Mouse (Mus musculus): ENCODE data around the gene Ankrd54.

Ankrd54 gene

GRCm38 (mm10) chr15:79062376-79063159 is at the start of gene Ankrd54:
Gene Ankrd54, minus strand, starts transcription at chr15:79062893.
- CTCF ChIA-PET = interaction anchor here (0.7 kb wide), 1 partner anchor 59 kb away, joined by 9 read pairs; no protein-coding TSS in a partner anchor

DNA sequence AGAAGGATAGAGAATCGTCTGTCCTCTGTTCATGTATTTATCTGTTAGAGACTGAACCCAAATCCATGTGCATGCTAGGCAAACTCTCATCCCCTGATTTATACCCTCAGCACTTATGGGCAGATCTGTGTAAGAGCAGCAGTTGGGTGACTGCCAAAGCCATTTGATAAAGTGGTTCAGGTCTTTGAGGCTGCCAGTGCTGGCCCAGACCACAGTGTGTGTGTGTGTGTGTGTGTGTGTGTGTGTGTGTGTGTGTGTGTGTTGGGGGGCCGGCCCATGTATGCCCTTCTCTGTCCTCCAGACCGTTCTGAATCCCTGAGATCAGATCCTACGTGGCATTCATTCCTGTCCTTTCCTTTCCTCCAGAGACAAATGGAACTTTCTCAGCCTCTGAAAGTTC is 49.1 kb upstream of the Ankrd54 start:
- CTCF ChIA-PET = no interaction called here

DNA sequence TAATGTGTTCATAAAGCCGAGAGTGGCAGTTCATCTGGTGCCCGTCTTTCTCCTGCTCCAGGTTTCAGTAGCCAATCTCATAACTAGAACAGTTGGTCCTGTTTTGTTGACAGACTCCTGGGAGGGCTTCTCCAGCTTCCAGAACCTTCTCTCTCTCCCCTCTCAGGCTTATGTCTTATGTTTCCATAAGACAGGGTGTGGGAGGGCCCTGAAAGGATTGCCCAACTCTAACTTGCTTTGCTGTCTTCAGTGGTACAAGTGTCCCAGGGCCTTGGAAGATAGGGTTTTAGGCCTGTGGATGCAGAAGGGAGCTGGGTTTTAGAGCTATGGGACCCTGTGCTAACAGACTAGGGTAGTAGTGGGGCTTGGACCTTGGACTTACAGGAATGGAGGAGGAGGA is 47.8 kb upstream of the Ankrd54 start:
- CTCF ChIA-PET = interaction anchor here (1.3 kb wide), 1 partner anchor 16 kb away, joined by 4 read pairs; no protein-coding TSS in a partner anchor

GRCm38 (mm10) chr15:79110031-79110430 is 47.3 kb upstream of the Ankrd54 start:
- CTCF ChIA-PET = interaction anchor here (0.5 to 1.3 kb wide), 2 partner anchors 17 to 824 kb away, joined by 4 to 8 read pairs; no protein-coding TSS in a partner anchor

- CTCF ChIA-PET = interaction anchor here (0.5 kb wide), 2 partner anchors 824 to 926 kb away, joined by 4 to 8 read pairs; no protein-coding TSS in a partner anchor
Observed at GRCm38 (mm10) chr15:79109321-79109934, 46.7 kb upstream of the Ankrd54 start.

DNA sequence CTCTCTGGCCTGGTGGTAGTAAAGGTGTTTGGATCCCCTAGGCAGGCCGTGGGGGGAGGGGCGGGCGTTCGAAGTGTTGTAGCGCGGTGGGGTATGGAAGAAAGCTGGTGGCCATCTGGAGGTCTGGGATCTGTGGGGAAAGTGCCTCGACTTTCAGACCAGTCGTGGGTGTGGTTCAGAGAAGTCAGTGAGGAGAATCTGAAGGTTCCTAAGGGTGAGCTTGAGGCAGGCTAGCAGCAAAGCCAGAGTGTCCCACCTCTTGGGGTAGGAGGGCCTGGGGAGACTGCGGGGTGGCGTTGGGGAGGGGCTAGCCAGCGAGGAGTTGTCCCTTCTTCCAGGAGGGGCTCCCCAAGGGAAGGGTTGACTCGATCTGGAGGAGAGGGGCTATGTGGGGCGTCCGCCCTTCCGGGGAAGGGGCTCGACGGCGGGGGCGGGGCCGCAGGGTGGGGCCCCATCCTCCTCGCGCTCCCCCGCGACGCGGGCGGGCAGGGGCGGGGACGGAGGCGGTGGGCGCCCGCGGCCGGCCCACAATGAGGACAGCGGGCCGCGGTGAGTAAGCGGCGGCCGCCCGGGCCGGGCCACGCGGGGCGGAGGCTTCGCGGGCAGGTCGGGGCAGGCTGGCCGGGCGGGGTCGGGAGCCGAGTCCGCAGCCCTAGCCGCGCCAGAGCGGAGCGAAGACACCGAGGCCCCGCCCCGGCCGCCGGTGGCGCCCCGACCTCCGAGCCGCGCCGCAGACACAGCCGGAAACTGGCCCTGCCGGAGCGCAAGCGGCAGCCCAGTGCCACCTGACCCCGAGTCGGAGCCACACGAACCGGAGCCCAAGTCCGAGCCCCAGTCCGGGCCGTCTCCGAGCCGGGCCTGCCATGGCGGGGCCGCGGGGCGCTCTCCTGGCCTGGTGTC is 46.0 kb upstream of the Ankrd54 start, which contains the start of gene Micall1:
Gene Micall1 (plus strand): TSS at position 478 of the 900 bp plus-strand sequence.
- CTCF ChIA-PET = no interaction called here

DNA sequence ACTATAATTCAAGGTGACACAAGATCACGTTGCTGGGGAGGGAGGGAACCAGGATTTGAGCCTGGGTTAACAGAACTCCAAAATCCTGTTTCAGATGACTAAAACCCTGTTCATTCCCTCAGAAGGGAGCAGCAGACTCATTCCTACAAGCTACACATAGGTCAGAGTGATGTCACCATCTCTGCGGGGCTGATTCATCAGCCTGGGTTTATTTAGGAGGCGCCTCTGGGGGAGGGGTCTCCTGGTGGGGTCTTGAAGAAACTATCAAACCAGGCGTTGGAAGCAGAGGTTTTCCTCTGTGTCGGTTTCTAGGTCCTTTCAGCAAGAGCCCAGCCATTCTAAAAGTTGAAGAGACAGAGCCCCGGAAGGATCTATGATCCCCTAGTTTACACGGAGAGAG is 45.3 kb upstream of the Ankrd54 start:
- CTCF ChIA-PET = no interaction called here

GRCm38 (mm10) chr15:79105804-79106203 is 43.1 kb upstream of the Ankrd54 start:
- CTCF ChIA-PET = interaction anchor here (0.6 kb wide), 1 partner anchor 220 kb away, joined by 3 read pairs; no protein-coding TSS in a partner anchor

- CTCF ChIA-PET = no interaction called here
Observed at GRCm38 (mm10) chr15:79103264-79103663, 40.6 kb upstream of the Ankrd54 start.

DNA sequence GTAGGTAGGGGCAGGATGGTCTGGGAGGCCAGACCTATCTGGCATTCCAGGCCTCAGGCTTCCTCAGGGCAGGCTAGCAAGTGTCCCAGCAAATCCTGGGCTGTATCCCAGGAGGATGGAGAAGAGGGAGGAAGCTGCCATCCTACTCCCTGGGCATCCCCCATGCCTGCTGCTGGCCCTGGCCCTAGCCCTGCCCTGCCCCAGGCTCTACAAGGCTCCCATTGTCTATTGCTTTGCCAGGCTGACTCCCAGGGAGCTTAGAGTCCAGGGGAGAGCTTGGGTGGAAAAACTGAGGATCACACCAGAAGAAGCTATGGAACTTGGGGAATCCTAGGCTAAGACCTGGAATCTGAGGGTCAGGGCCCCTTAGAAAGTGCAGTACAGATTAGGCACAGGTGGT is 38.8 kb upstream of the Ankrd54 start:
- CTCF ChIA-PET = no interaction called here

DNA sequence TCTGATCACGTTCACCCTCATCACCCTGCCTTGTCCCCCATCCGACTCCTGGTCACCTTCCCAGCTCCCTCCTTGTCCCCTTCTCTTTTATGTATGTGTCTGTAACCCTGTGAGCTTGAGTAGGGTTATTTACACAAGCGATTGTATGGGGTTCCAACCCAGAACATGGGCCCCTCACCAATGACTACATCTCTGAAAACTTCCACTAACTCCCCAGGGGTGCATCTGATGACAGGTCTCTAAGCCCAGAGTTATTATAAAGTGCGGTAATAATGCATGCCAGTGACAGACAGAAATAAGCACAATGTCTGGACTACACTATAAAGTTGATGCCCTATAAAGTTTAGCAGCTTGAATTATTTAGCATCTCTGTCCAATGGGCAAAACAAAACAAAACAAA is 37.7 kb upstream of the Ankrd54 start:
- CTCF ChIA-PET = no interaction called here

GRCm38 (mm10) chr15:79099456-79099855 is 36.8 kb upstream of the Ankrd54 start:
- CTCF ChIA-PET = interaction anchor here (0.6 kb wide), 1 partner anchor 40 kb away, joined by 5 read pairs; no protein-coding TSS in a partner anchor

DNA sequence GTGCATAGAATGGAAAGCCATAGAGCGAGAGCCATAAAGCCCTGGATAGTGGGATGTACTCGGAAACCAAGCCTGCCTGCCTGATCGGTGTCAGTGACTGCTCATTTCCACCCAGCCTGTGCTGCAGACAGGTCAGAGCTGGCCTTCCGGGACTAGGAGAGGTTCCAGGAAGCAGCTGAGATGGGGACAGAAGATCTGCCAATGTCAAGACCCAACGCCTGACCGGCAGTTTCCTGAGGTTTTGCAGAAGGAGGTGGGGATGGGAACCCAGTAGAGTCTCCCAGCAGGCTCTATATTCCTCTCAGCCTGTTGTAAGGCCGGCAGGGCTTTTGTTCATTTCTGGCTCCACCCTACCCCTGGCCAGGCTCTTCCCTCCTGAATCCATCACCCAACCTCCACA is 36.2 kb upstream of the Ankrd54 start:
- CTCF ChIA-PET = no interaction called here

DNA sequence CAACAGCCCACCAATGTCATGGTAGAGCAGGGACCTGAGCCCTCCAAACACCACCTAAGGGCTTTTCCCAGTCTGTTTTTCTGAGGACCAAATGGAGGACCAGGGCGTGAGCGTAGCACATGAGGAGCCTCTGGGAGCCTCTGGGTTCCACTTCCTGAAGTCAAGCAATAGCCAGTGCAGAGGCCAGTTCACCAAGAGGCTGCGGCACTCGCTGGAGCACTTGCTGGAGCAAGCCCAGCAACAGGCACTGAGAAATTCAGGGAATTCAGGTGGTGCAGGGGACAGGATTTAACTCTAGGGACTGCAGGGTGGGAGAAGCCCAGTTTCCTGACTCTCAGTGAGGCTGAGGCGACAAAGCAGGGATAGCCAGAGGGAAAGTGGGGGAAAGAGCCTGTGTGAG is 35.5 kb upstream of the Ankrd54 start:
- CTCF ChIA-PET = no interaction called here

- CTCF ChIA-PET = no interaction called here
Observed at GRCm38 (mm10) chr15:79097611-79098025, 34.9 kb upstream of the Ankrd54 start.

DNA sequence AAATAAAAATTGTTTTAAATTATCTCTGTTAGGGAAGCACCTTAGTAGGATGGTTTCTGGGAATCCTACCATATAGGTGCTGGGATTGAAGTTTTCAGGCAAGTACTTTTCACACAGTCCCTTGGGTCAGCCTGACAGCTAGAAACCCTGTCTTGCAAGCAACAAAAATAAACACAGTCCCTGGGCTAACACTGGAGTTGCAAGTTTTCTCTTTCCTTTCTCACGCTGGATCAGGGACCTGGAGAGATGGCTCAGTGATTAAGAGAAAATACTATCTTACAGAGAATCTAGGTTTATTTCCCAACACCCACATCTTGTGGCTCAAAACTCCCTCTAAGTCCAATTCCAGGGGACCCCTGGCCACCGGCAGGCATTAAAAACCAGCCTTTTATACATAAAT is 34.4 kb upstream of the Ankrd54 start:
- CTCF ChIA-PET = no interaction called here

GRCm38 (mm10) chr15:79096556-79096955 is 33.9 kb upstream of the Ankrd54 start:
- CTCF ChIA-PET = no interaction called here

- CTCF ChIA-PET = no interaction called here
Observed at GRCm38 (mm10) chr15:79095483-79095882, 32.8 kb upstream of the Ankrd54 start.

DNA sequence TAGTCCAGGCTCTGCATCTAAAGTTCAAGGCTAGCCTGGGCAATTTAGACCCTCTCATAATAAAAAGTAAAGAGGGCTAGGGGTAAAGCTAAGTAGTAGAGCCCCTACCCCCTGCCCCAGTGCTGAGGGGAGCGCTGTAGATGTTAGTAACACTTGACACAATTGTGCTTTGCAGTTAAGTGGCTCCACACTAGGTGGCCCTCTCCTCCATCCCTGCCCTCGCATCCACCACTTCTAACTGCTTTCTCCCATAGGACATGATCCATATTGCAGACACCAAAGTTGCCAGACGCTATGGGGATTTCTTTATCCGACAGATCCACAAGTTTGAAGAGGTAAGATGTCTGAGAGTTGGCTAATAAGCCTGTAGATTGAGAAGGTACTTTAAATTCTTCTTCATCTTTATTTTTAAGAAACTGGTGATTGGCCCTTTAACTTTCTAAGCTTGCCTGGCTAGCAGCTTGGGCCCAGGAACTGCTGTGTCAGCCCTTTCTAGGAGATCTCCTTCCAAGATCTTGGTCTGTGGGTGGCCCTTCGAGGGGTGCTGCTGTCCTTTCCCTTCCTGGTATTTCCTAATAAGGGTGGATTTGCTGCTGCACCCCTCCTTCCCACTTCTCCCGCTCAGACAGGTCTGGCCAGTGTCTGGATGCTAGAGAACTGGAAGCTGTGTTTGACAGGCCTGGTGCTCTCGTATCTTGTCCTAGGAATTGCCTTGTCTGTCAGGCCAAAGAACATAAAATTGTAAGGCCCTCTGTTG is 30.6 kb upstream of the Ankrd54 start:
- CTCF ChIA-PET = no interaction called here

GRCm38 (mm10) chr15:79092284-79092683 is 29.6 kb upstream of the Ankrd54 start:
- CTCF ChIA-PET = no interaction called here

DNA sequence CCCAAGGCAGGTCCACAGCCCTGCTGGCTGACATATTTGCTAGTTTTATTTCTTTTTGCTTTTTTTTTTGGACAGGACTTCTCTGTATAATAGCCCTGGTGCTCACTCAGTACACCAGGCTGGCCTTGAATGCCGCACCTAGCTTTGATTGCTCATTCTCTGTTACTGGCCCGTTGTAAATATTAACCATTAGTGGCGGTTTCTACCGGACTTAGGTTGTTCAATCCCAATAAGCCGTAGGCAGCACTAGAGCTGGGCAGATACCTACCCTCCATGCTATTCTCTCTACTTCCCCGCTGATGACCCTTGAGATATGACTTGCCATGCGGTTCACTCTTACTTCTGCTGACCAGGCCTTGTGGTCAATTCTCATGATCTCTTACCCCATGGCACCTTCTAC is 16.9 kb upstream of the Ankrd54 start:
- CTCF ChIA-PET = no interaction called here
